Mouse (Mus musculus): ENCODE results near the gene Gjb4.

Gene Gjb4

DNA sequence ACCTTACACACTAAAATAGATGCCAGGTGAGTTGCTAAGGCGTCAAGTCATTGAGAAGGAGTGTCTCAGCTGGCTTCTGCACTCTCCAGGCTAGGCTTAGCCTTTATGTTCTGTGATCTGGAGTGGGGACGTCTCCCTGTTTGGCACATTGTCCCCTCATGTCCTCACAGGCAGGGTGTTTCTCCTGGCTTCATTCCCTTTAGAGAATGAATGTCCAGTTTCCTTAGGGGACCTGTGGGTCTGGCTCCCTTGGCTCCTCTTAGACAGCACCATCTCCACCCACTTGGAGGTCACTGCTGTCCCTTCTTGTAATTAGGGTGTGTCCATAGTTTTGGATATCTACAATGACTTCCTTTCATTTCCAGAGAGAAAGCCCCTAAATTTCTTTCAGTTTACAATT is 47.0 kb downstream of the Gjb4 start:
- DNase-seq (ENCODE audit: low spot score), result no peak

DNA sequence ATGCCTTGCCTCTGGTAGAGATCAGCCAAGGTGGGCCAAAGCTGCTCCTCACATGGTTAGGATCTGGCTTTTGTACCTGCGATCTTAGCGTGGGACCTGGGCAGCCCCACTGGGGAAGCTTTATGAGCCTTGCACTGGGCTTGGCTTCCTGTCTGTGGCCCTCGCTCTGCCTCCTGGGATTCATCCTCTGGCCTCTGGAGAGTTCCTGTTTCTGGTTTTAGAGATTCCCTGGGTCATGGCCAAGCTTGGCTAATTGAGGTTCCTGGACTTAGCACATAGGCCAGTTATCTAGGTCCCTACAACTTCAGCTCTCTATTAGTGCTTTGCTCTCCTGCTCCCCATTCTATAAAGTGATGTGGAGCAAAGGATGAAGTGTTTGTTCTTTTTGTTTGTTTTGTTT is 50.1 kb downstream of the Gjb4 start:
- no peak for DNase-seq (ENCODE audit: low spot score)
